Mouse (Mus musculus) gastrocnemius, postnatal 4 days (tissue): ENCODE measurements around the gene Itpr2. TPM values are rescaled to one million over a fixed set of nuclear protein-coding genes. Genes with fewer than 3 reads are reported as not detected.
A peak's percentile ranks its signal among the peaks of the same experiment; 100 is the strongest.

Experiments used
- DNase-seq, 2 experiments: peaks; one replicate each; pipeline ENCODE4 v3.0.0; 2021 to 2022; ENCODE audit warnings: low spot score in 2 of 2, mixed read lengths in 2 of 2
- total RNA-seq, 2 experiments: library from RNA; stranded (reverse); gene quantifications; 2 replicates each; pipeline ENCODE4 v1.2.3; 2021

Itpr2 gene
- total RNA-seq, 2 experiments from 2014 or later, result 18.9 to 22.3 TPM

GRCm38 (mm10) chr6:146272253-146273036 is 229.6 kb downstream of the Itpr2 start:
- DNase-seq, result peak in 1 of 2 experiments; percentile 47

GRCm38 (mm10) chr6:146270776-146271533 is 231.1 kb downstream of the Itpr2 start:
- peak; percentile 30 to 67 for DNase-seq

GRCm38 (mm10) chr6:146270162-146270561 is 231.9 kb downstream of the Itpr2 start:
- peak in 1 of 2 experiments; percentile 52 for DNase-seq

- peak in 1 of 2 experiments; percentile 6 for DNase-seq
These were observed 232.7 kb downstream of the Itpr2 start for GRCm38 (mm10) chr6:146269291-146269690.

GRCm38 (mm10) chr6:146260674-146261376 is 241.2 kb downstream of the Itpr2 start:
- peak in 1 of 2 experiments; percentile 3 for DNase-seq

- no peak for DNase-seq
These were observed 243.3 kb downstream of the Itpr2 start for GRCm38 (mm10) chr6:146258751-146259150.

- no peak for DNase-seq
These were observed 243.8 kb downstream of the Itpr2 start for GRCm38 (mm10) chr6:146258261-146258660.

GRCm38 (mm10) chr6:146256947-146257670 is 244.9 kb downstream of the Itpr2 start:
- no peak for DNase-seq

- DNase-seq, result no peak
These were observed 245.6 kb downstream of the Itpr2 start for GRCm38 (mm10) chr6:146256401-146256800.

GRCm38 (mm10) chr6:146255656-146256055 is 246.4 kb downstream of the Itpr2 start:
- DNase-seq, result no peak

- DNase-seq, result no peak
These were observed 247.1 kb downstream of the Itpr2 start for GRCm38 (mm10) chr6:146254931-146255330.

- DNase-seq, result no peak
These were observed 247.7 kb downstream of the Itpr2 start for GRCm38 (mm10) chr6:146254216-146254820.

GRCm38 (mm10) chr6:146249096-146249495 is 252.9 kb downstream of the Itpr2 start:
- DNase-seq, result no peak

GRCm38 (mm10) chr6:146248341-146248740 is 253.7 kb downstream of the Itpr2 start:
- no peak for DNase-seq

GRCm38 (mm10) chr6:146247906-146248305 is 254.1 kb downstream of the Itpr2 start:
- no peak for DNase-seq

- DNase-seq, result no peak
These were observed 255.7 kb downstream of the Itpr2 start for GRCm38 (mm10) chr6:146246368-146246767.

GRCm38 (mm10) chr6:146245888-146246287 is 256.1 kb downstream of the Itpr2 start:
- no peak for DNase-seq

GRCm38 (mm10) chr6:146243068-146243467 is 259.0 kb downstream of the Itpr2 start:
- DNase-seq, result no peak

GRCm38 (mm10) chr6:146241336-146241735 is 260.7 kb downstream of the Itpr2 start:
- no peak for DNase-seq

- no peak for DNase-seq
These were observed 266.9 kb downstream of the Itpr2 start for GRCm38 (mm10) chr6:146235165-146235564.
